Mouse (Mus musculus) gastrocnemius, postnatal 25 days (tissue): ENCODE results near the gene Ppm1l. TPM values are rescaled to one million over a fixed set of nuclear protein-coding genes. Genes with fewer than 3 reads are reported as not detected.

Source experiments
- DNase-seq: peaks from one replicate; pipeline ENCODE4 v3.0.0; 2022
- long read RNA-seq, 2 experiments: library from polyadenylated mRNA; stranded (forward); transcript quantifications; one replicate each; pipeline ENCODE4 v2.0.0; 2021
- total RNA-seq, 2 experiments: library from RNA; stranded (reverse); gene quantifications; 1 replicate in 1 of 2; 2 replicates in 1 of 2; pipeline ENCODE4 v1.2.3; 2021

Ppm1l gene
- total RNA-seq = 10 to 100 TPM; 45.9 to 60.4 TPM
- long read RNA-seq, experiment 1, full-length matches to known transcripts = 14 of 41 reads
- long read RNA-seq, experiment 1, partial matches to known transcripts = 0 of 41 reads
- long read RNA-seq, experiment 1, other reads (novel, unspliced or antisense) = 27 of 41 reads
- long read RNA-seq, experiment 2, full-length matches to known transcripts = 27 of 42 reads
- long read RNA-seq, experiment 2, partial matches to known transcripts = 0 of 42 reads
- long read RNA-seq, experiment 2, other reads (novel, unspliced or antisense) = 15 of 42 reads

DNA sequence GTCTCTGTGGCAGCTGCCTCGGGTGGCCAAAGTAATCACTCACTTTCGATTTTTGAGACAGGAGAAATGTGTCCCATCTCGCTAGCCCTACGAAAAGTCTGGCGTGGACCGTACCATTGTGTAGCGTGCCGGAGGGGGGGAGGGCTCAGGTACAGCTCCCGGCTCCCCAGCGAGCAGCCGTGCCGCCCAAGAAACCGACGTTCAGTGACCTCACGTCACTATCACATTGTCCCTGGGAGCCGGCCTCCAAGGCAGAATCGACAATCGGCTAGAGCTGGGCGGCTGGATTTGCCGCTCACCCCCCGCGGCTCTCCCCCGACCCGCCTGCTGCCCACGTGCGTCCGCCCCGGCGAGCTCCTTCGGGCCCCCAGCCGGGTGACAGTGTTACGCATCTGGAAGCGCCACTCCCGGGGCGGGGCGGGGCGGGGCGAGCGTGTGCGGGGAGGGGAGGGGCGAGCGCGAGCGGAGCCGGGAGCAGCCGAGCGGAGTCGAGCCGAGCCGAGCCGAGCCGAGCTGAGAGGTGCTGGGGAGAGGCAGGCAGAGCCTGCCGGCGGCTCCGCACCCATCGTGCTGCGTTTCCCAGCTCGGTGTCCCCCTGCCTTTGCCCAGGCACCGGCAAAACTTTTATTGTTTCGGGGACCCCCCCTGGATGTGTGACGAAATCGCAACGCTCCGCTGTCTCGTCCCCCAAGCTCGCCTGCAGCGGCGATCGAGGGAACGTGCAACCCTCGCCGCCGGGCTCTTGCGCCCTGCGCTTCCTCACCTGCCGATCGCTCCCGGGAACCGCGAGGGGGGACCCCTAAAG is at the start of gene Ppm1l:
Gene Ppm1l, plus strand, starts transcription at position 471 of the 805 bp plus-strand sequence.
- DNase-seq = peak; percentile 94

DNA sequence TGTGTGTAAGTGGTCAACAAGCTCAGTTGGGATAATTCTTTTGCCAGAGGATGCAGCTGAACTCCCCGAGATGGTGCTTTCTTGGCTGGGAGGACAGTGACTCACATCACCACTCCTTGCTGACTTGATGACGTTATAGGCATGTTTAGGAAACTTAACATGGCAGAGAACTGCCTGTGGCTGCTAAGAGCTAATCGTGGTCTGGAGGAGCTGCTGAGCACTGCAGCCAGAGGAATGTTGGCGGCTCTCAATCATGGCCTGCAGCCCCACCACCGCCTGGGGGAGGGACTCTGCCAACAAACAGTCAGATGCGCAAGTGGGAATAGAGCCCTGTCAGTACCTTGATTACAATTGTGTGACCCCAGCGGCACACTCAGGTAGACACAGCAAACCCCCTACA is 44.8 kb upstream of the Ppm1l start:
- DNase-seq = peak; percentile 64

DNA sequence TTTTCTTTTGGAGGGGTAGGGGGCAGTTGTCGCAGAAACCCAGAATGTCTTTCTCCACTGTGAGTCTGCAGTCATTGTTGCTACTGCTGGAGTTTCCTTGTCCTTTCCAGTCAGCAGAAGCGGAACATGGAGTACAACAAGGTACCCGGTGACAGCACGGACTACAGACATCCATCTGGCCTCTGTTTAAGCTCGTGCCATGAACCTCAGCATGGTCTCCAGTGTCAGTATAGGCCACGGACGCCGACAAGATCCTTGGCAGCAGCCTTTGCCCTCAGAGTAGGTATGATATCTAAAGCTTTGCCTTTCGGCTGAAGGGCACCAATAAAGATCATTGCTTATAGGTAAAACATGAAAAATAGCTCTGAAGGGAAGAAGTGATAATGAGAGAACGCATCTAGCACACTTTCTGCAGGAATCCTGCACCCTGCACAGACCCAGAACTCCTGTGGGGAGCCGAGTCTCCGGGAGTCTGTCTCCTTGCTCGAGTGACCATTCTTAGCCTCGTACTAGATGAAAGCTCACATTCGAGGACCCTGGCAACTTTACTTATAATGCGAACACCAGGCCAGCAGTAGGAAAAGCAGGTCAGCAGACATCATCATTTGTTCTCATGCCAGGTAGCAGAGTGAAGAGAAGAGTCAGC is 42.5 kb upstream of the Ppm1l start:
- DNase-seq = no peak

GRCm38 (mm10) chr3:69274664-69275312 is 41.9 kb upstream of the Ppm1l start:
- DNase-seq = no peak

DNA sequence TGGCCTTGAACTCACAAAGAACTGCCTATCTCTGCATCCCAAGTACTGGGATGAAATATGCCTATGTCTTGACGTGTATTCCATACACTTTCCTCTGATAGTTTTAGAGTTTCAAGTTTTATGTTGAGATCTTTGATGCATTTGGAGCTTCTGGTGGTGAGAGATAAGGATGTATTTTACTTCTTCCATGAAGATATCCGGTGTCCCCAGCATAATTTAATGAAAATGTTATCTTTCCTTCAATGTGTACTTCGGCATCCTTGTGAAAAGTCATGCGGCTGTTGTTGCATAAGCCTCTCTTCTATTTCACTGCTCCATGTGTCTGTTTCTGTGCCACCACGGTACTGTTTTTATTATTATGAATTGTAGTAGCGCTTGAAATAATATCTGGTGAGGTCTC is 38.0 kb upstream of the Ppm1l start:
- DNase-seq = no peak

DNA sequence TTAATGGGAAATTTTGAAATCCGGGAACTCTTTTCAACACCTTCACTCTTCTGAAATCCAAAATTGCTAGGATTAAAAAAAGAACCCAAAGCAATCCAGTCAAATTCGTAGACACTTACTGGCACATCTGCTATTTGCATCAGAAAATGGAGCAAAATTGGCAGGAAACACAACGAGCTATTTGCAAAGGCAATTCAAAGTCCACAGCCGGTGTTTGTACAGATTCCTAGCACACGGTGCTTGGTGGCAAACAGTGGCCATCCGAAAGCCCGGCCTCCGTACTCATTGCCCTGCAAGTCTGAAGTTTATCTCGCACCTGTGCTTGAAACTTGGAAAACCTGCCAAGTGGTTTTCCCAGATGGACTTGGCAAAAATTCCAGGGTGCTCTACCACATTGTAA is 34.3 kb upstream of the Ppm1l start:
- peak; percentile 22 for DNase-seq

DNA sequence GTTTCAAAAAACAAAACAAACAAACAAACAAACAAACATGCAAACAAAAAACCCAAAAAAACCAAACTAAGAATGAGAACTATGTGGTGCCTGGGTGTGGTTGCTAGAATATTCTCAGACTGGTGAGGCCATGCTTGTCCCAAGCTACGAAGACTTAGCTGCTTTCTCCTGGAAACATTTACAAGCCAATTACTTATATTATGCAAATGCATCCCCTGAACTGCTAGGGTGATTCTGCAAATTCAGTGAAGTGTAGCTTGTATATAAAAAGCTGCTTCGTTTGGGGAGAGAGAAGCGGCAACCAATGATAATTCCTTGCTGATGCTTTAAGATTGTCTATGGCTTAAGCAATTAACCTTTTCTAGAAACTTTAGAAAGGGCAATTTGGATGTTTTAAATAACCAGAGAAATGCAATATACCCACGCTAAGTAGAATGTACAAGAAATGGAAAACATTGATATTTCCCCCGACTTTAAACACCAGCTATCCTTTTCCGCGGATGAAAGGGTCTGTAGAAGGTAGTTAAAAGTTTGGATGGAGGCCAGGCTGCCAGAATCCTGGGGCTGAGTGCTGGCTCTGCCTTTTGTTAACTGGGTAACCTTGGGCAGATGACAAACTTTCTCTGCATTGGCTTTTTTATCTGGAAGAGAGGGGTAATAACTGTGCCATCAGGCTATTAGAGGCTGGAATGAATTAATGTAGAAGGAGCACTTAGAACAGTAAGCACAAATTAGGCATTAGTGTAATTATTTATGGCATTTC is 33.4 kb upstream of the Ppm1l start:
- DNase-seq = no peak

GRCm38 (mm10) chr3:69289833-69290232 is 26.8 kb upstream of the Ppm1l start:
- peak; percentile 20 for DNase-seq

DNA sequence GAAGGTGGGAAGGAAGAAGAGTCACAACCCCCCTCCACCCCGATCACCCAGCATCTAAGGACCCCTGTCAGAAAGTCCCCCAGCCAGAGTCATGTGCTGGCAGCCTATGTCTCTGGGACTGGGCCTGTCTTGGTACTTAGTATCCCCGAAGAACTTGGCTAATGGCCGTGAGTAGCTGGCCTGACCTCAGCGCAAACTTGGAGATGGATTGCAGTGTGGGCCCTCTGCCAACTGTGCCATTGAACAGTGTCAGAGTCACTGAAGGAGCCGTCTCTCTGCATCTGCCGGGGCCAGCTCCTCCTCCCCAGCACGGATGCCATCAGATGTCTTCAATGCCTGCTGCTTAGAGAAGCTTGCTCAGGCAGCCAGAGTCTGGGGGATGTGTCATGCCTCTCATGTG is 26.4 kb upstream of the Ppm1l start:
- DNase-seq = peak; percentile 73

- DNase-seq = no peak
These were observed 25.8 kb upstream of the Ppm1l start for GRCm38 (mm10) chr3:69290844-69291243.

DNA sequence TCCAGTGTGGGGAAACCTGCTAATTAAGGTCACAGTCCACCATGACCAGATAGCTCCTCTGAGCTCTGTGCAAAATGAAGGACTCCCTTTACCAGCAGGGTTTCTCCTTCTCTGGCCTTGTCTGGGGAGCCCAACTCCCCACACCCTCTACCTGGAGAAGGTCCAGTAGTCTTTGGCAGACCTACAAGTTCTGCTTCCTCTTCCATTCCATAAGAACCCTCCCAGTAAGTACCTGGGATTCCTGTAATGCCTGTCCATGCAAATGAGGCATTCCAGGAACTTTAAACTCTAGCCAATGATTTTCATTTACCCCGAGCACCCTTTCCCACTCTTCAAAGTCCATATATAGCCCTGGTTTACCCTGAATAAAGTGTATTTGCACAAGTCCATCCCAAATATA is 24.0 kb upstream of the Ppm1l start:
- DNase-seq = no peak

DNA sequence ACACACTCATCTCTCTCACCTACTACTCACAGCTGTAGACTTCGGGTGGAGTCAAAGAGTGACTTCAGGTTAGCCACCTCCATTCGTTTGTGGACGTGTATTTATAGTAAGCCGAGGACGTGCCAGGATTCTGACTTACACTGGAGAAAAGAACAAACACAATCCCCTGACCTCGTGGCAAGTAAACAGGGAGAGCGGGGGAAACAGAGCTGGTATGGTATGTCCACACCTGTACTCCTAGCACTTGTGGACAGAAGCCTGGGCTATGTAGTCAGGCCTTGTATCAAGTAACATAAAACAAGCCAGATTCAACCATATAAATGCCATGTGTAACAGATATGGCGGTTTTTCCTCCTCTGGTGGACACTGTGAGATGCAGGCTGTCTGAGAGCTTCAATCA is 20.4 kb upstream of the Ppm1l start:
- no peak for DNase-seq

GRCm38 (mm10) chr3:69300121-69300520 is 16.5 kb upstream of the Ppm1l start:
- DNase-seq = no peak

DNA sequence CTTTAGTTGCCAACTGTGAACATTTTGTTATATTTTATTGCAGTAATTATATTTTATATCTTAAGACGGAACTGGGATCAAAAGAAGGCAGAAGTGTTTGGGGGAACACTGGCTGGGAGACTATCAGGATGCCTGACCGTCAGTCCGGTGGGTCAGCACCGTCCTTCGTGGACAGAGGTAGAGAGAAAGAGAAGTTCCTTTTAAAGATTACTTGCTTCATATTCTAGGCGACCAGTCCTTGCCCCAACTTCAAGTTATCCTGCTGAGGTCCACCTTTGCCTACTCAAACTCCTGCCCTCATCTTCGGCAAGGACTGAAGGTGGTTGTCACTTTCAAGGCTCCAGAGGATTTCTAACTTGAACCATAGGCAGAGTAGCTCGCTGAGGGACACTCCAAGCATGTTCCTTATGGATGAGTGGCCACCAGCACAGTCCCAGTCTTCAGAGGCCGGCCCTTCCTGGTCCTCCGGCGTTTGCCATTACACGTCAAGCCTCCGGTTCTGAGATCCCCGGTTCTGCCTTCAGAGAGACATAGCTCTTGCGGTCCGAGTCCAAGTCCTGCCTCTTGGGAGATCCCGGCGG is 761 bp upstream of the Ppm1l start:
- no peak for DNase-seq

- no peak for DNase-seq
These were observed 827 bp downstream of the Ppm1l start for GRCm38 (mm10) chr3:69317251-69318125.

DNA sequence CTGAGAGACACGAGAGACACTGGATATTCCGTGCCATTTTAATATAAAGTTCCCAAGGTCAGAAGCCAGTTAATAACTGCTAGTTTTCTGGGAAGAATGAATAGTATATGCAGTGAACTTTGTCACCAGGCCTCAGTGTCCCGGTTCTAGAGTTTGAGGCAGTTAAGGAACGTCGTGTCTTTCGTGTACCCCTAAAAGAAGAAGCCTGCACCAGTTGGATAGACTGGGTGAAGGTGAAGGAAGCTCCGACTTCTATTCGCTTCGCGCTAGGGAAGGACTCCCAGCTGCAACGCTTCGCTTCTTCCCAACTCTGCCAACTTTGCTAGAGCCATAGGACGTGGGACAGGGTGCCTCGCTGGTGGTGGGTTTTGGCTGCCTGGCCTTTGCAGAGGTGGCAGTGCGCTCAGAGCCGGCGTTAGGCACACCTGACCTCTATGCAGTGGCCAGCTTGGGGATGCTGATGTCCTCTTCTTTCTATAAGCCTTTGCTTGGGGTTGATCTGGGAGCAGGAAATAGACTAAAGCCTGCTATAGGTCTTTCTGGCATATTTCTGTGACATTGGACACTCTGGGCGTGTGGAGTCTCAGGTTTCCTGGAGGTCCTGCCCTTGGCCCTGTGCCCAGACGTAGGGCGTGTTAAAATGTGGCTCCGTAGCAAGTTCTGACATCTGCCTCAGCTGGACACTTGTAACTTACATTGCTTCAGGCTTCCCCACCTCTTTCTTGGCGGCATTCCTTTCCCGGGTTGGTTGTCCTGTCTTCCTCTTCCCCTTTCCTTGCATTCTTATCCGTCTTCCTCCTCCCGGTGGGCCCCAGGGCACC is 1.7 kb downstream of the Ppm1l start:
- no peak for DNase-seq

GRCm38 (mm10) chr3:69319061-69319720 is 2.5 kb downstream of the Ppm1l start:
- no peak for DNase-seq

DNA sequence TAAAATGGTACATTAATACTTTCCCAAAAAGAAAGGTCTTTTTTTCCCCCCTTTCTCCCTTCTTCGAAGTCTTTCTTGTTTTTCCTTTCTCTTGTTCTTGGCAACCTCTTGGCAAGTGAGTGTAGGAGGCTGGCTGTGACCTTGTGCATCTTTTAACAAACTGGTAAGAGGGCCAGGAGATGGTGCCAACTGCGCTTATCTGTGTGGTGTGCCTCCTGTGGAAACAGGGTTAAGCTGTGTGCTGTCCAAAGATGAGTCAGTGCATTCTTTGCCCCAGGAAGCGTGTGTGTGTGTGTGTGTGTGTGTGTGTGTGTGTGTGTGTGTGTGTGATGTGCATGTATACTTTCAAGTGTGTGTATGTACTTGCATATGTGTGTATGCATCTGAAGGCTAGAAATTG is 7.3 kb downstream of the Ppm1l start:
- no peak for DNase-seq

DNA sequence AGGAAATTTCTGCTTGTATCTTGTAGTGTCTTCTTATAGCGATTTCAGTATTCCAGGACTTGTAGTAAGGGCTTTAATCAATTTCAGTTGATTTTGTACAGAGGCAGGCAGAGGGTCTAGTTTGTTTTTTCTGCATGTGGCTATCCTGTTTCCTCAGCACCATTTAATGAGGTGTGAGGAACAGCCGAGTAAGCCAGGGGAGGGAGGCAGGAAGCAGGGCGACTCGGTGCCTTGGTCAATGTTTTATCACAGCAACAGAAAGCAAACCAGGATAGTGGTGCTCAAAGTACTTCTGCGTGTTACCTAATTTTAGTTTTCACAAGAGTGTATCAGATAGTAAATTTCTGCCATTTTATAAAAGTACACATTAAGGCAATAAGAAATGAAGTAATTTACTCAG is 13.2 kb downstream of the Ppm1l start:
- DNase-seq = no peak
